ENCODE assay signal across 10 mouse cellular contexts in genomic region chr6:115971273-115972060, GRCm38 (mm10). TPM values are rescaled to one million over a fixed set of nuclear protein-coding genes. Genes with fewer than 3 reads are reported as not detected.
DNase-seq lines count a peak whose midpoint lies in the region; ATAC-seq lines count a peak whose summit lies in the region.
"Had no signal": no experiment of that assay in that cellular context is flagged by ENCODE, and none has a peak within 500 bp of the region (broad histone marks: within the 10 kb centered on the region; RNA-seq: fewer than 3 reads in every experiment).

No protein-coding gene starts in this region.

- peaks cover 46% of the 10 kb centered on the region for H3K4me1 ChIP-seq in neural tube, embryonic 13.5 days (replicated peaks)
- peaks cover 26% of the 10 kb centered on the region for H3K4me1 ChIP-seq in lung, embryonic 15.5 days

- no peaks in the 10 kb centered on the region for H3K9me3 ChIP-seq in neural tube, embryonic 13.5 days
- H3K9me3 ChIP-seq in lung, embryonic 15.5 days = no peaks in the 10 kb centered on the region
- H3K9me3 ChIP-seq: megakaryocyte, embryonic 14.5 days had no signal

- peak; percentile 97 for DNase-seq in heart, adult 11 months
- DNase-seq in heart, postnatal 36 days = no peak
- no peak for DNase-seq in neural tube, embryonic 10.5 days (ENCODE audit: extremely low spot score, low spot score)
- DNase-seq in thymus, postnatal 25 days = peak; percentile 74
- DNase-seq in layer of hippocampus, postnatal 25 days (ENCODE audit: extremely low spot score in 1 of 2, low spot score in 1 of 2) = no peak

- H3K4me3 ChIP-seq in neural tube, embryonic 13.5 days = no peak overlapping the region
- H3K4me3 ChIP-seq in lung, embryonic 15.5 days = no peak overlapping the region
- H3K4me3 ChIP-seq: megakaryocyte, embryonic 14.5 days had no signal

- H3K36me3 ChIP-seq in neural tube, embryonic 13.5 days = no peaks in the 10 kb centered on the region
- H3K36me3 ChIP-seq in lung, embryonic 15.5 days = peaks cover 59% of the 10 kb centered on the region

- ATAC-seq in neural tube, embryonic 13.5 days (ENCODE audit: low read depth) = peak; percentile 28
- ATAC-seq in lung, embryonic 15.5 days (ENCODE audit: borderline replicate concordance, extremely low read depth, low FRiP score, low TSS enrichment) = peak; percentile 15
- ATAC-seq in erythroblast, adult 5-6 weeks (replicated peaks; ENCODE audit: low FRiP score, poor library complexity, severe bottlenecking) = no peak

- intact Hi-C loops in heart, postnatal 36 days (cut with DNase I) = no loop called here

- 47% methylated on average over 13 of the region's 13 CpGs for WGBS in neural tube, embryonic 13.5 days
- WGBS in lung, embryonic 15.5 days = 31% methylated on average over 13 of the region's 13 CpGs

- H3K27me3 ChIP-seq in neural tube, embryonic 13.5 days = no peaks in the 10 kb centered on the region
- no peaks in the 10 kb centered on the region for H3K27me3 ChIP-seq in lung, embryonic 15.5 days

- peak overlapping the region; percentile 42; the same call in 1 of the 2 replicates for H3K27ac ChIP-seq in neural tube, embryonic 13.5 days (replicated peaks)
- H3K27ac ChIP-seq in lung, embryonic 15.5 days = peak overlapping the region; percentile 54

- no peak overlapping the region for H3K4me2 ChIP-seq in neural tube, embryonic 13.5 days
- no peak overlapping the region for H3K4me2 ChIP-seq in lung, embryonic 15.5 days

- 0 out of 2 replicates have a peak overlapping the region, but pooled peaks have one; percentile 12 for H3K9ac ChIP-seq in neural tube, embryonic 13.5 days
- no peak overlapping the region; the same call in 1 of the 2 replicates for H3K9ac ChIP-seq in lung, embryonic 15.5 days

RNA-seq across cellular contexts. Expression of gene Plxnd1, which starts 23.3 kb away (rescaled TPM):
- 10 to 100 TPM; 69.9 to 74.6 TPM for total RNA-seq in heart, postnatal 36 days (2021)
- polyA plus RNA-seq in neural tube, embryonic 13.5 days (2015; fragmentation: Nextera tagmentation; extraction: Ambion mirVana) = 13.5 and 17.8 TPM in 2 replicates
- 49.2 and 53.5 TPM in 2 replicates for polyA plus RNA-seq in lung, embryonic 15.5 days (2015; fragmentation: Nextera tagmentation; extraction: Ambion mirVana)
- 10 to 100 TPM; 17.8 to 24.5 TPM for total RNA-seq in layer of hippocampus, postnatal 25 days (2021)
- total RNA-seq in erythroblast, adult 5-6 weeks (2015; ENCODE audit: low replicate concordance) = 10.0 and 55.1 TPM in 2 replicates
- 11.8 and 18.1 TPM in 2 replicates for total RNA-seq in erythroblast, adult 5-6 weeks (2017; ENCODE audit: low replicate concordance)

RNA-seq across cellular contexts. Expression of gene H1foo, which starts 26.7 kb away (rescaled TPM):
- total RNA-seq in heart, postnatal 36 days (2021) = not detected
- not detected in 2 replicates for polyA plus RNA-seq in neural tube, embryonic 13.5 days (2015; fragmentation: Nextera tagmentation; extraction: Ambion mirVana)
- not detected in 2 replicates for polyA plus RNA-seq in lung, embryonic 15.5 days (2015; fragmentation: Nextera tagmentation; extraction: Ambion mirVana)
- not detected for total RNA-seq in layer of hippocampus, postnatal 25 days (2021)
- total RNA-seq in erythroblast, adult 5-6 weeks (2015; ENCODE audit: low replicate concordance) = not detected in 2 replicates
- total RNA-seq in erythroblast, adult 5-6 weeks (2017; ENCODE audit: low replicate concordance) = not detected in 2 replicates
- polyA plus RNA-seq: testis, adult 2 months had no signal

RNA-seq across cellular contexts. Expression of gene Rho, which starts 39.9 kb away (rescaled TPM):
- total RNA-seq in heart, postnatal 36 days (2021) = not detected
- 2.2 and 4.1 TPM in 2 replicates for polyA plus RNA-seq in neural tube, embryonic 13.5 days (2015; fragmentation: Nextera tagmentation; extraction: Ambion mirVana)
- 0.20 and 0.35 TPM in 2 replicates for polyA plus RNA-seq in lung, embryonic 15.5 days (2015; fragmentation: Nextera tagmentation; extraction: Ambion mirVana)
- total RNA-seq in layer of hippocampus, postnatal 25 days (2021) = under 1 TPM; 0.49 to 0.59 TPM
- total RNA-seq in erythroblast, adult 5-6 weeks (2015; ENCODE audit: low replicate concordance) = not detected in 2 replicates
- total RNA-seq in erythroblast, adult 5-6 weeks (2017; ENCODE audit: low replicate concordance) = 0.09 TPM in 1 of 2 replicates, not detected in the other

Comparison
In these comparisons a context has a peak if more than half of its experiments do, and no peak if none do; other contexts are left out.
1. DNase-seq: peak in heart, adult 11 months (single experiment) and thymus, postnatal 25 days (single experiment); none in heart, postnatal 36 days (0 of 2), neural tube, embryonic 10.5 days (single experiment) and layer of hippocampus, postnatal 25 days (0 of 2).